Comparison of ENCODE assay signal across 27 mouse cellular contexts in genomic region chr15:102502254-102502840, GRCm38 (mm10). TPM values are rescaled to one million over a fixed set of nuclear protein-coding genes. Genes with fewer than 3 reads are reported as not detected.
DNase-seq lines count a peak whose midpoint lies in the region; ATAC-seq and TF ChIP-seq lines count a peak whose summit lies in the region.
"Had no signal": no experiment of that assay in that cellular context is flagged by ENCODE, and none has a peak within 500 bp of the region (broad histone marks: within the 10 kb centered on the region; RNA-seq: fewer than 3 reads in every experiment).

No protein-coding gene starts in this region.

- WGBS in kidney, adult 2 months, result 55% methylated on average over 9 of the region's 9 CpGs
- 67% methylated on average over 9 of the region's 9 CpGs for WGBS in kidney, embryonic 14.5 days
- WGBS in liver, adult 2 months, result 70% methylated on average over 9 of the region's 9 CpGs
- 77% methylated on average over 9 of the region's 9 CpGs for WGBS in liver, embryonic 11.5 days
- 92% methylated on average over 9 of the region's 9 CpGs for WGBS in thymus, adult 2 months

- no peak for TF ChIP-seq POLR2A in kidney, adult 2 months (IDR thresholded peaks at IDR 0.05; ENCODE audit: low read depth, low read length)
- no peak for TF ChIP-seq POLR2A in liver, adult 2 months (IDR thresholded peaks at IDR 0.05; ENCODE audit: extremely low read depth, insufficient read depth, low read length)
- TF ChIP-seq POLR2A in MEL (IDR thresholded peaks at IDR 0.05; ENCODE audit: control insufficient read depth in 1 of 2, insufficient read depth in 1 of 2, low read depth in 1 of 2, low read length in 2 of 2, poor library complexity in 1 of 2), result peak in 1 of 2 experiments; percentile 53; a peak in 2 of 4 replicates
- TF ChIP-seq POLR2A in myocyte (IDR thresholded peaks at IDR 0.05; ENCODE audit: insufficient read length, low read depth), result no peak
- no peak for TF ChIP-seq POLR2A in thymus, adult 2 months (IDR thresholded peaks at IDR 0.05; ENCODE audit: control insufficient read depth, extremely low read depth, insufficient read depth, low read length, poor library complexity)

- H3K4me2 ChIP-seq in kidney, embryonic 14.5 days (replicated peaks; ENCODE audit: low read depth, low read length), result no peak overlapping the region
- no peak overlapping the region for H3K4me2 ChIP-seq in liver, embryonic 11.5 days
- no peak overlapping the region for H3K4me2 ChIP-seq in myocyte (ENCODE audit: low read depth)
- H3K4me2 ChIP-seq: forebrain, embryonic 13.5 days; hindbrain, embryonic 15.5 days; limb, embryonic 12.5 days had no signal

- ATAC-seq in kidney, embryonic 14.5 days (ENCODE audit: low FRiP score, low TSS enrichment), result no peak
- ATAC-seq in liver, embryonic 11.5 days (replicated peaks; ENCODE audit: low FRiP score), result no peak
- no peak for ATAC-seq in monocyte, adult 5-6 weeks (replicated peaks; ENCODE audit: insufficient number of reproducible peaks, low FRiP score, low TSS enrichment, poor library complexity, severe bottlenecking)
- ATAC-seq: activated CD4-positive, CD25-positive, alpha-beta regulatory T cell, adult 4 months; forebrain, embryonic 13.5 days had no signal

- peaks cover 9% of the 10 kb centered on the region for H3K36me3 ChIP-seq in kidney, adult 2 months (ENCODE audit: control insufficient read depth, insufficient read depth, low read length)
- H3K36me3 ChIP-seq in kidney, embryonic 14.5 days (ENCODE audit: control insufficient read depth, insufficient read depth, low read length), result peaks cover 79% of the 10 kb centered on the region
- peaks cover 37% of the 10 kb centered on the region for H3K36me3 ChIP-seq in liver, adult 2 months (ENCODE audit: control insufficient read depth, insufficient read depth, low read length)
- peaks cover 55% of the 10 kb centered on the region for H3K36me3 ChIP-seq in liver, embryonic 11.5 days (ENCODE audit: control insufficient read depth, insufficient read depth, low read length)
- H3K36me3 ChIP-seq in MEL (ENCODE audit: control insufficient read depth in 1 of 2, insufficient read depth in 2 of 2, low read length in 2 of 2), result peaks cover 38 to 40% of the 10 kb centered on the region in 2 experiments
- peaks cover 74% of the 10 kb centered on the region for H3K36me3 ChIP-seq in myocyte (ENCODE audit: control insufficient read depth, insufficient read depth)
- peaks cover 68% of the 10 kb centered on the region for H3K36me3 ChIP-seq in thymus, adult 2 months (ENCODE audit: control insufficient read depth, insufficient read depth, low read length)

- no peak for TF ChIP-seq EP300 in MEL (IDR thresholded peaks at IDR 0.05; ENCODE audit: low read depth in 1 of 2, low read length in 2 of 2)

- no peak for TF ChIP-seq RAD21 in MEL (IDR thresholded peaks at IDR 0.05; ENCODE audit: low read depth, low read length)

- no peak overlapping the region for H3K4me3 ChIP-seq in kidney, adult 2 months (ENCODE audit: insufficient read depth, low read depth, low read length)
- no peak overlapping the region for H3K4me3 ChIP-seq in kidney, embryonic 14.5 days (ENCODE audit: low read length)
- H3K4me3 ChIP-seq in liver, adult 2 months (ENCODE audit: insufficient read depth, low read depth, low read length), result no peak overlapping the region
- H3K4me3 ChIP-seq in liver, embryonic 11.5 days (ENCODE audit: low read depth, low read length), result no peak overlapping the region
- H3K4me3 ChIP-seq in MEL (ENCODE audit: control insufficient read depth in 1 of 2, insufficient read depth in 1 of 2, low read depth in 2 of 2, low read length in 2 of 2), result no peak overlapping the region
- H3K4me3 ChIP-seq in myocyte, result no peak overlapping the region
- H3K4me3 ChIP-seq in thymus, adult 2 months (ENCODE audit: control insufficient read depth, insufficient read depth, low read length), result no peak overlapping the region
- H3K4me3 ChIP-seq: forebrain, embryonic 13.5 days; heart, embryonic 10.5 days; hindbrain, embryonic 15.5 days; limb, embryonic 12.5 days had no signal

- H3ac ChIP-seq in myocyte (ENCODE audit: control insufficient read depth, insufficient read length), result no peak overlapping the region

- no peaks in the 10 kb centered on the region for H3K9me3 ChIP-seq in kidney, embryonic 14.5 days (ENCODE audit: control insufficient read depth, low read length)
- H3K9me3 ChIP-seq in liver, embryonic 11.5 days (ENCODE audit: control insufficient read depth, low read length), result no peaks in the 10 kb centered on the region
- H3K9me3 ChIP-seq in MEL (replicated peaks; ENCODE audit: insufficient read depth, low read length), result no peaks in the 10 kb centered on the region
- H3K9me3 ChIP-seq: forebrain, embryonic 13.5 days; heart, embryonic 10.5 days; hindbrain, embryonic 15.5 days; limb, embryonic 12.5 days had no signal

- no peak for TF ChIP-seq CTCF in kidney, adult 2 months (conservative IDR thresholded peaks at IDR 0.05; ENCODE audit: insufficient read depth, insufficient read length, low read depth, low read length)
- TF ChIP-seq CTCF in liver, adult 2 months (IDR thresholded peaks at IDR 0.05; ENCODE audit: low read depth, low read length), result no peak
- no peak for TF ChIP-seq CTCF in MEL (IDR thresholded peaks at IDR 0.05 in 2 of 3, conservative IDR thresholded peaks at IDR 0.05 in 1 of 3; ENCODE audit: control insufficient read depth in 1 of 3, insufficient read depth in 1 of 3, low read depth in 2 of 3, low read length in 3 of 3, poor library complexity in 1 of 3, severe bottlenecking in 1 of 3)
- TF ChIP-seq CTCF in thymus, adult 2 months (IDR thresholded peaks at IDR 0.05; ENCODE audit: borderline replicate concordance, control insufficient read depth, extremely low read depth, insufficient read depth, low read length, poor library complexity), result no peak

- no peaks in the 10 kb centered on the region for H3K79me2 ChIP-seq in liver, adult 2 months (ENCODE audit: control insufficient read depth, insufficient read depth, low read length)
- no peaks in the 10 kb centered on the region for H3K79me2 ChIP-seq in MEL (ENCODE audit: control insufficient read depth, insufficient read depth, low read length, poor library complexity)
- H3K79me2 ChIP-seq in myocyte (ENCODE audit: control insufficient read depth, insufficient read depth), result peaks cover 6% of the 10 kb centered on the region

- H3K4me1 ChIP-seq in kidney, adult 2 months (ENCODE audit: control insufficient read depth, insufficient read depth, low read length), result no peaks in the 10 kb centered on the region
- 0 out of 2 replicates have a peak, but pooled peaks cover 3% of the 10 kb centered on the region for H3K4me1 ChIP-seq in kidney, embryonic 14.5 days (ENCODE audit: control insufficient read depth, insufficient read depth, low read length)
- H3K4me1 ChIP-seq in liver, adult 2 months (ENCODE audit: control insufficient read depth, insufficient read depth, low read length), result no peaks in the 10 kb centered on the region
- H3K4me1 ChIP-seq in liver, embryonic 11.5 days (replicated peaks; ENCODE audit: control insufficient read depth, insufficient read depth, low read length), result no peaks in the 10 kb centered on the region
- H3K4me1 ChIP-seq in MEL (ENCODE audit: control insufficient read depth in 1 of 2, insufficient read depth in 2 of 2, low read length in 2 of 2), result peaks cover 20 to 30% of the 10 kb centered on the region in 2 experiments
- H3K4me1 ChIP-seq in thymus, adult 2 months (replicated peaks; ENCODE audit: control insufficient read depth, insufficient read depth, low read length), result 0 out of 2 replicates have a peak, but pooled peaks cover 2% of the 10 kb centered on the region
- H3K4me1 ChIP-seq: forebrain, embryonic 13.5 days; hindbrain, embryonic 15.5 days; limb, embryonic 12.5 days had no signal

- H3K9ac ChIP-seq in kidney, embryonic 14.5 days (ENCODE audit: low read depth, low read length), result no peak overlapping the region
- no peak overlapping the region for H3K9ac ChIP-seq in liver, adult 2 months (ENCODE audit: low read depth, low read length)
- H3K9ac ChIP-seq in liver, embryonic 11.5 days (ENCODE audit: low read depth, low read length), result no peak overlapping the region
- H3K9ac ChIP-seq in MEL (ENCODE audit: control insufficient read depth, low read depth, low read length, poor library complexity, severe bottlenecking), result no peak overlapping the region
- H3K9ac ChIP-seq: forebrain, embryonic 13.5 days; hindbrain, embryonic 15.5 days; limb, embryonic 12.5 days; liver, embryonic 14.5 days had no signal

- no peaks in the 10 kb centered on the region for H3K27me3 ChIP-seq in kidney, adult 2 months (replicated peaks; ENCODE audit: control insufficient read depth, insufficient read depth, low read length)
- no peaks in the 10 kb centered on the region for H3K27me3 ChIP-seq in kidney, embryonic 14.5 days (ENCODE audit: control insufficient read depth, insufficient read depth, low read length)
- no peaks in the 10 kb centered on the region for H3K27me3 ChIP-seq in liver, adult 2 months (ENCODE audit: control insufficient read depth, insufficient read depth, low read length)
- H3K27me3 ChIP-seq in liver, embryonic 11.5 days (replicated peaks; ENCODE audit: control insufficient read depth, insufficient read depth, low read length), result no peaks in the 10 kb centered on the region
- H3K27me3 ChIP-seq in MEL (ENCODE audit: control insufficient read depth in 1 of 2, insufficient read depth in 2 of 2, low read length in 2 of 2) (no peaks in the 10 kb centered on the region), myocyte (ENCODE audit: control insufficient read depth, insufficient read depth, insufficient read length) (no peaks in the 10 kb centered on the region)
- no peaks in the 10 kb centered on the region for H3K27me3 ChIP-seq in thymus, adult 2 months (ENCODE audit: control insufficient read depth, insufficient read depth, low read length)
- H3K27me3 ChIP-seq: forebrain, embryonic 13.5 days; hindbrain, embryonic 15.5 days; limb, embryonic 12.5 days had no signal

- DNase-seq in kidney, adult 2 months, result peak; percentile 47
- peak; percentile 61 for DNase-seq in liver, adult 2 months (ENCODE audit: extremely low read depth, low read depth, low spot score)
- no peak for DNase-seq in liver, embryonic 11.5 days (ENCODE audit: low spot score)
- DNase-seq in MEL (ENCODE audit: low read depth, low spot score), result peak; percentile 55
- DNase-seq in thymus, adult 2 months, result no peak
- DNase-seq: adrenal gland, adult 8-10 months; cerebellum, adult 18-20 months; heart, postnatal 4 days; lung, postnatal 4 days; right cerebral cortex, postnatal 25 days had no signal

- no peak overlapping the region for H3K27ac ChIP-seq in kidney, adult 2 months (ENCODE audit: insufficient read depth, low read depth, low read length)
- no peak overlapping the region for H3K27ac ChIP-seq in kidney, embryonic 14.5 days (ENCODE audit: low read depth, low read length)
- no peak overlapping the region for H3K27ac ChIP-seq in liver, adult 2 months (replicated peaks; ENCODE audit: insufficient read depth, low read depth, low read length)
- H3K27ac ChIP-seq in liver, embryonic 11.5 days (ENCODE audit: low read depth, low read length), result no peak overlapping the region
- no peak overlapping the region for H3K27ac ChIP-seq in MEL (ENCODE audit: control insufficient read depth, low read depth, low read length)
- no peak overlapping the region for H3K27ac ChIP-seq in thymus, adult 2 months (ENCODE audit: control insufficient read depth, insufficient read depth, low read length)
- H3K27ac ChIP-seq: forebrain, embryonic 13.5 days; heart, embryonic 10.5 days; hindbrain, embryonic 15.5 days; limb, embryonic 12.5 days; liver, embryonic 14.5 days had no signal

RNA-seq across cellular contexts. Expression of gene Gm10337, which starts 1.2 kb away (rescaled TPM):
- not detected in 2 replicates for polyA plus RNA-seq in kidney, adult 2 months (2012; rRNA removed)
- polyA plus RNA-seq in kidney, embryonic 14.5 days (2014; fragmentation: Nextera tagmentation; extraction: Ambion mirVana), result not detected in 2 replicates
- not detected in 2 replicates for total RNA-seq in liver, adult 2 months (2014; rRNA removed)
- polyA plus RNA-seq in liver, adult 2 months (2012; rRNA removed), result not detected in 2 replicates
- polyA plus RNA-seq in liver, embryonic 11.5 days (2014; fragmentation: Nextera tagmentation; extraction: Ambion mirVana), result not detected in 2 replicates
- total RNA-seq in MEL (2012; rRNA removed), result not detected in 2 replicates
- not detected for polyA plus RNA-seq in MEL (2012; ENCODE audit: insufficient read depth in 1 of 2, insufficient read length in 2 of 2, low read depth in 1 of 2, low replicate concordance in 2 of 2, missing spikeins in 1 of 2)
- not detected for polyA plus RNA-seq in myocyte (2012; fragmentation: generic; extraction: Trizol)
- polyA plus RNA-seq in thymus, adult 2 months (2012; rRNA removed), result not detected in 2 replicates
- not detected in 3 replicates for total RNA-seq in monocyte, adult 5-6 weeks (2017)
- total RNA-seq: gastrocnemius, adult 18-20 months; layer of hippocampus, postnatal 14 days; left cerebral cortex, postnatal 10 days; midbrain, postnatal 0 days; neutrophil, adult 5-6 weeks had no signal
- polyA plus RNA-seq: activated CD4-positive, CD25-positive, alpha-beta regulatory T cell, adult 4 months; heart, embryonic 10.5 days; limb, embryonic 12.5 days; liver, embryonic 14.5 days; lung, embryonic 16.5 days; spleen, adult 2 months; thymus, postnatal 0 days had no signal

RNA-seq across cellular contexts. Expression of gene Map3k12, which starts 14.5 kb away (rescaled TPM):
- polyA plus RNA-seq in kidney, adult 2 months (2012; rRNA removed), result 7.7 and 9.0 TPM in 2 replicates
- polyA plus RNA-seq in kidney, embryonic 14.5 days (2014; fragmentation: Nextera tagmentation; extraction: Ambion mirVana), result 12.2 and 14.8 TPM in 2 replicates
- 0.34 and 0.46 TPM in 2 replicates for total RNA-seq in liver, adult 2 months (2014; rRNA removed)
- 0.22 and 0.43 TPM in 2 replicates for polyA plus RNA-seq in liver, adult 2 months (2012; rRNA removed)
- polyA plus RNA-seq in liver, embryonic 11.5 days (2014; fragmentation: Nextera tagmentation; extraction: Ambion mirVana), result 7.7 and 7.9 TPM in 2 replicates
- total RNA-seq in MEL (2012; rRNA removed), result 1.7 and 2.0 TPM in 2 replicates
- 1 to 10 TPM in 1 of 2 experiments, not detected in 1; 2.8 TPM for polyA plus RNA-seq in MEL (2012; ENCODE audit: insufficient read depth in 1 of 2, insufficient read length in 2 of 2, low read depth in 1 of 2, low replicate concordance in 2 of 2, missing spikeins in 1 of 2)
- 5.9 TPM for polyA plus RNA-seq in myocyte (2012; fragmentation: generic; extraction: Trizol)
- 11.3 and 12.7 TPM in 2 replicates for polyA plus RNA-seq in thymus, adult 2 months (2012; rRNA removed)
- total RNA-seq in monocyte, adult 5-6 weeks (2017), result 0.32 to 1.2 TPM (median 0.97 TPM) in 3 replicates

RNA-seq across cellular contexts. Expression of gene Tarbp2, which starts 15.6 kb away (rescaled TPM):
- 54.9 and 62.1 TPM in 2 replicates for polyA plus RNA-seq in kidney, adult 2 months (2012; rRNA removed)
- 80.4 and 89.1 TPM in 2 replicates for polyA plus RNA-seq in kidney, embryonic 14.5 days (2014; fragmentation: Nextera tagmentation; extraction: Ambion mirVana)
- total RNA-seq in liver, adult 2 months (2014; rRNA removed), result 15.2 and 16.0 TPM in 2 replicates
- polyA plus RNA-seq in liver, adult 2 months (2012; rRNA removed), result 34.1 and 40.6 TPM in 2 replicates
- polyA plus RNA-seq in liver, embryonic 11.5 days (2014; fragmentation: Nextera tagmentation; extraction: Ambion mirVana), result 96.7 and 105 TPM in 2 replicates
- total RNA-seq in MEL (2012; rRNA removed), result 135 and 155 TPM in 2 replicates
- 100 to 1,000 TPM in 1 of 2 experiments, not detected in 1; 182 TPM for polyA plus RNA-seq in MEL (2012; ENCODE audit: insufficient read depth in 1 of 2, insufficient read length in 2 of 2, low read depth in 1 of 2, low replicate concordance in 2 of 2, missing spikeins in 1 of 2)
- 76.2 TPM for polyA plus RNA-seq in myocyte (2012; fragmentation: generic; extraction: Trizol)
- 133 and 166 TPM in 2 replicates for polyA plus RNA-seq in thymus, adult 2 months (2012; rRNA removed)
- 16.2 to 27.3 TPM (median 20.8 TPM) in 3 replicates for total RNA-seq in monocyte, adult 5-6 weeks (2017)

RNA-seq across cellular contexts. Expression of gene Npff, which starts 22.4 kb away (rescaled TPM):
- 3.4 and 5.6 TPM in 2 replicates for polyA plus RNA-seq in kidney, adult 2 months (2012; rRNA removed)
- polyA plus RNA-seq in kidney, embryonic 14.5 days (2014; fragmentation: Nextera tagmentation; extraction: Ambion mirVana), result 2.7 and 3.5 TPM in 2 replicates
- 0.27 and 0.65 TPM in 2 replicates for total RNA-seq in liver, adult 2 months (2014; rRNA removed)
- polyA plus RNA-seq in liver, adult 2 months (2012; rRNA removed), result 1.4 and 3.5 TPM in 2 replicates
- polyA plus RNA-seq in liver, embryonic 11.5 days (2014; fragmentation: Nextera tagmentation; extraction: Ambion mirVana), result 0.86 and 1.2 TPM in 2 replicates
- 0.85 and 1.8 TPM in 2 replicates for total RNA-seq in MEL (2012; rRNA removed)
- polyA plus RNA-seq in MEL (2012; ENCODE audit: insufficient read depth in 1 of 2, insufficient read length in 2 of 2, low read depth in 1 of 2, low replicate concordance in 2 of 2, missing spikeins in 1 of 2) (1 to 10 TPM in 1 of 2 experiments, not detected in 1; 5.5 TPM), myocyte (2012; fragmentation: generic; extraction: Trizol) (0.84 TPM)
- polyA plus RNA-seq in thymus, adult 2 months (2012; rRNA removed), result 10.8 and 11.7 TPM in 2 replicates
- 2.3 to 5.9 TPM in 2 of 3 replicates, not detected in the other for total RNA-seq in monocyte, adult 5-6 weeks (2017)

RNA-seq across cellular contexts. Expression of gene Pcbp2, which starts 32.0 kb away (rescaled TPM):
- 572 and 616 TPM in 2 replicates for polyA plus RNA-seq in kidney, adult 2 months (2012; rRNA removed)
- polyA plus RNA-seq in kidney, embryonic 14.5 days (2014; fragmentation: Nextera tagmentation; extraction: Ambion mirVana), result 305 and 373 TPM in 2 replicates
- 112 and 189 TPM in 2 replicates for total RNA-seq in liver, adult 2 months (2014; rRNA removed)
- 261 and 273 TPM in 2 replicates for polyA plus RNA-seq in liver, adult 2 months (2012; rRNA removed)
- polyA plus RNA-seq in liver, embryonic 11.5 days (2014; fragmentation: Nextera tagmentation; extraction: Ambion mirVana), result 187 and 220 TPM in 2 replicates
- 359 and 427 TPM in 2 replicates for total RNA-seq in MEL (2012; rRNA removed)
- 1,000 to 10,000 TPM in 1 of 2 experiments, 100 to 1,000 TPM in 1; 977 to 2,091 TPM for polyA plus RNA-seq in MEL (2012; ENCODE audit: insufficient read depth in 1 of 2, insufficient read length in 2 of 2, low read depth in 1 of 2, low replicate concordance in 2 of 2, missing spikeins in 1 of 2)
- polyA plus RNA-seq in myocyte (2012; fragmentation: generic; extraction: Trizol), result 892 TPM
- 846 and 935 TPM in 2 replicates for polyA plus RNA-seq in thymus, adult 2 months (2012; rRNA removed)
- 106 to 183 TPM (median 119 TPM) in 3 replicates for total RNA-seq in monocyte, adult 5-6 weeks (2017)

Comparison
In these comparisons a context has a peak if more than half of its experiments do, and no peak if none do; other contexts are left out.
1. DNase-seq: peak in kidney, adult 2 months (single experiment), liver, adult 2 months (single experiment) and MEL (single experiment); none in liver, embryonic 11.5 days (single experiment) and thymus, adult 2 months (single experiment).